Mouse (Mus musculus) erythroblast, embryonic 14.5 days (primary cell): ENCODE results near the gene Gm17304. TPM values are rescaled to one million over a fixed set of nuclear protein-coding genes. Genes with fewer than 3 reads are reported as not detected.

Source experiments
- H3K27me3 ChIP-seq: 2 replicates; pipeline ENCODE4 v1.6.1; 2012; ENCODE audit warnings: inconsistent platforms; ENCODE audit not compliant: control insufficient read depth
- H3K36me3 ChIP-seq: 2 replicates; pipeline ENCODE4 v1.6.1; 2012; ENCODE audit warnings: mild to moderate bottlenecking, inconsistent platforms; ENCODE audit not compliant: control insufficient read depth
- H3K4me1 ChIP-seq: 2 replicates; pipeline ENCODE4 v1.6.1; 2012; ENCODE audit warnings: inconsistent platforms; ENCODE audit not compliant: control insufficient read depth
- H3K4me3 ChIP-seq: replicated peaks from 2 replicates; pipeline ENCODE3; 2012; ENCODE audit warnings: moderate library complexity, mild to moderate bottlenecking, inconsistent platforms
- H3K9me3 ChIP-seq: 2 replicates; pipeline ENCODE4 v1.6.1; 2012; ENCODE audit warnings: low read length, inconsistent platforms, mixed read lengths; ENCODE audit not compliant: control insufficient read depth
- GATA1 ChIP-seq: IDR thresholded peaks from 2 replicates; pipeline ENCODE4 v1.6.1; 2012; ENCODE audit warnings: low read length, inconsistent platforms, mixed read lengths
- TAL1 ChIP-seq: IDR thresholded peaks from 3 replicates; pipeline ENCODE4 v1.6.1; 2012; ENCODE audit warnings: low read length, inconsistent platforms, mixed read lengths
- polyA plus RNA-seq: library from polyadenylated mRNA; stranded (reverse); fragments of >175 nt; gene quantifications from 2 replicates; pipeline ENCODE4 v1.2.3, GENCODE M21; 2012

Gene Gm17304
- polyA plus RNA-seq, 1 experiment: not detected

DNA sequence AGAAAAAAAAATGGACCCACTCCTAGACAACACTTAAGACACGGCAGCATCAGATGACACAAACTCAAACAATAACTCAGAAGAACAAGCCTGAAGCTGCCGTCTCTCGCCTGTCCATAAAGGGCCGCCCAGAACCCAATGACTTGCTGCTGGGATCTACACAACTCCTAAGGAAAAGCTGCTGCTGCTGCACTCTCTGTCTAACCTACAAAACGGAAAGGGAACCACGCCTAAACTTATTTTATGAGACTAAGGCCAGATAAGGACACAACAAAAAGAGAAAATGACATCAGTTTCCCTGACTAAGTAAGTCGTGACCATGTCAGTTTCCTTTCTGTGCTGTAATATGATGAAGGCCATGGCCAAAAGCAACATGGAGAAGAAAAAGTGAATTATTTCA lies 5.7 kb downstream of the Gm17304 start:
- Histone ChIP-seq H3K4me1 (no peaks in the 10 kb centered on the region; the same call in 1 of the 2 replicates), H3K9me3 (no peaks in the 10 kb centered on the region), H3K4me3 (no peak overlapping the region), H3K36me3 (peaks cover 80% of the 10 kb centered on the region), H3K27me3 (no peaks in the 10 kb centered on the region)
- TF ChIP-seq GATA1 (no peak), TAL1 (no peak)

GRCm38 (mm10) chr5:106615006-106615405 lies 6.1 kb downstream of the Gm17304 start:
- Histone ChIP-seq H3K36me3 (peaks cover 77% of the 10 kb centered on the region), H3K4me3 (no peak overlapping the region), H3K4me1 (no peaks in the 10 kb centered on the region; the same call in 1 of the 2 replicates), H3K9me3 (no peaks in the 10 kb centered on the region), H3K27me3 (no peaks in the 10 kb centered on the region)
- TF ChIP-seq TAL1 (no peak), GATA1 (no peak)

- no peaks in the 10 kb centered on the region for H3K9me3 ChIP-seq
- H3K4me3 ChIP-seq: no peak overlapping the region
- no peaks in the 10 kb centered on the region; the same call in 1 of the 2 replicates for H3K4me1 ChIP-seq
- H3K36me3 ChIP-seq: peaks cover 84% of the 10 kb centered on the region
- no peaks in the 10 kb centered on the region for H3K27me3 ChIP-seq
- no peak for TF ChIP-seq TAL1
- TF ChIP-seq GATA1: no peak
Observed at GRCm38 (mm10) chr5:106620446-106620845, 11.5 kb downstream of the Gm17304 start.

DNA sequence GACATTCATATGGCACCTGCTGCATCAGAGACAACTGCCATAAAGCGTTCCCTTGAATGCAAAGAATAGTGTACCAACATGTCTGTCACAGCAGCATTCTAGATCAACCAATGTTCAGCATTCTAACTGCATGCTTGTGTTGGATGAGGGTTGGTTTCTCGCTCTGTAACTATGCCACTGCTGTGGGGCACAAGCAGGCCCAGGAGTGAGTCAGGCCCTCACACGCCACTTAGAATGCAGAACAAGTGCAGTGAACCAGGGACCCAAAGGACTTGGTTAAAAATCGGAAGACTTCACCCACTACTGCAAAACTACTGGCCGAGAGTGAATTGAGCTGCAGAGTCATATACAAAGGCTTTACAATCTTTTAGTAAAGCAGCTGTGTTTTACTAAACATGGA lies 13.3 kb downstream of the Gm17304 start:
- peaks cover 83% of the 10 kb centered on the region for H3K36me3 ChIP-seq
- TF ChIP-seq GATA1 (no peak), TAL1 (no peak)

GRCm38 (mm10) chr5:106623337-106623736 lies 14.4 kb downstream of the Gm17304 start:
- no peak for TF ChIP-seq GATA1
- Histone ChIP-seq H3K9me3 (no peaks in the 10 kb centered on the region), H3K36me3 (peaks cover 79% of the 10 kb centered on the region), H3K27me3 (no peaks in the 10 kb centered on the region), H3K4me1 (no peaks in the 10 kb centered on the region), H3K4me3 (no peak overlapping the region)

More for the DNA sequence above, 13.3 kb downstream of the Gm17304 start:
- no peaks in the 10 kb centered on the region for H3K9me3 ChIP-seq
- H3K4me3 ChIP-seq: no peak overlapping the region
- H3K4me1 ChIP-seq: no peaks in the 10 kb centered on the region
- no peaks in the 10 kb centered on the region for H3K27me3 ChIP-seq

GRCm38 (mm10) chr5:106628369-106629149 lies 19.7 kb downstream of the Gm17304 start:
- TF ChIP-seq TAL1 (no peak), GATA1 (no peak)
- Histone ChIP-seq H3K36me3 (peaks cover 69% of the 10 kb centered on the region), H3K4me1 (no peaks in the 10 kb centered on the region), H3K27me3 (no peaks in the 10 kb centered on the region), H3K9me3 (no peaks in the 10 kb centered on the region), H3K4me3 (no peak overlapping the region)

GRCm38 (mm10) chr5:106636423-106636946 lies 27.6 kb downstream of the Gm17304 start:
- Histone ChIP-seq H3K9me3 (no peaks in the 10 kb centered on the region), H3K27me3 (no peaks in the 10 kb centered on the region), H3K4me3 (no peak overlapping the region), H3K4me1 (no peaks in the 10 kb centered on the region), H3K36me3 (peaks cover 70% of the 10 kb centered on the region)
- TF ChIP-seq GATA1: no peak
- TF ChIP-seq TAL1: no peak

DNA sequence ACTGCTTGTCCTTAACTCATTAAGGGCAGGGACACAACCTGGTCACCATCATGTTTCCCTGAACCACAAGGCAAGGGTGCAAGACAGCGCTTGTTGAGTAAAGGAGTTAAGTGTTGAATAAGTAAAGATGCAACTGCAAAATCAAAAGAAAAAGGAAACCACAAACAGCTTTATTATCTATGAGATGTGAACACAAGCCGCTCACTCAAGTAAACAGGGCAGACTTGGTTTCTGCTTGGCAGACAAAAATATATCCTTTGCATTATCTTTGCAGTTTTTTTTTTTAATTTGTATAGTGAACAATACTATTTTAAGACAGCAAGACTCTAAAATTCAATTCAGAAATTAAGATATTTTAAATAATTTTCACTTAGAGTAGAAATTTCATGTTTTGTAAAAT lies 30.7 kb downstream of the Gm17304 start:
- no peaks in the 10 kb centered on the region for H3K27me3 ChIP-seq
- TF ChIP-seq TAL1 (no peak), GATA1 (no peak)
- no peaks in the 10 kb centered on the region for H3K9me3 ChIP-seq
- H3K36me3 ChIP-seq: peaks cover 58% of the 10 kb centered on the region
- no peak overlapping the region for H3K4me3 ChIP-seq
- H3K4me1 ChIP-seq: peaks cover 10% of the 10 kb centered on the region

DNA sequence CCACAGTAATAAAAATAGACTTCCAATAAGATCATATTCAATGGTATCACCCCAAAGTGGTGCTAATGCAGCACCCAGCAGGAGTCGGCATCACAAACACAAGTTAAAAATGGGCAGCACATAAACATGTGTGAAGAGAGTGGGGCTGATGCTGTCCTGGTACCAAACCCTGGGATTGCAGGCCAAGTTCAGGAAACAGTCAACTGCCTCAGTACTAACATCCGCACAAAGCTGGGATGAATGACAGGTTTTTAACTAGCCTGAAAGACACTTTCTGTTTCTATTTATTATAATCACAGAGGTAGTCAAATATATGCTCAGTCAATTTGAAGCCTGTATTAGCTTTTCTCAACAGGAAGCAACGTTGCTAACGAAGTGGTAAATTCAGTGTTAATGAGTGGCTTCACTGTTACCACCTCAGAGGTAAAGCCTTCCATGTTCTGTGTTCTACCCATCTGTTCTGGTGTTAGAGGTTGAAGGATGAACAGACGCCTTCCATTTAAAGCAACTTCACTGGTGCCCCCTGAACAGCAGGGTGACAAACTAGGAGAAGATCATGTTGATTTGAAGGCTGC lies 31.4 kb downstream of the Gm17304 start:
- H3K9me3 ChIP-seq: no peaks in the 10 kb centered on the region
- peaks cover 10% of the 10 kb centered on the region for H3K4me1 ChIP-seq
- H3K36me3 ChIP-seq: peaks cover 53% of the 10 kb centered on the region
- TF ChIP-seq TAL1 (no peak), GATA1 (no peak)
- no peaks in the 10 kb centered on the region for H3K27me3 ChIP-seq
- no peak overlapping the region for H3K4me3 ChIP-seq
